Mouse (Mus musculus) CH12F3 (cell line): ENCODE measurements at regions not wholly inside any gene's neighbourhood (a gene's known extent, or its start where the extent isn't known, plus 50 kb on each side); places are given as distances from the start of the nearest gene placed in this dataset.

ENCODE experiments used
- in situ Hi-C: fragments of 300-500 bp; cut with MboI; formaldehyde crosslinking; loops from 2 replicates; pipeline ENCODE4 v1.14.3; 2020; ENCODE audit warnings: low sequenced_read_pairs

GRCm38 (mm10) chr13:47397726-47398350, 275.4 kb downstream of the Rnf144b start:
- in situ Hi-C loops = no loop called here

- in situ Hi-C loops = no loop called here
These were observed 276.5 kb downstream of the Rnf144b start for GRCm38 (mm10) chr13:47398976-47399375.

GRCm38 (mm10) chr13:47413261-47413660, 290.8 kb downstream of the Rnf144b start:
- in situ Hi-C loops = no loop called here

- in situ Hi-C loops = no loop called here
These were observed 291.5 kb downstream of the Rnf144b start for GRCm38 (mm10) chr13:47413940-47414339.

- in situ Hi-C loops = no loop called here
These were observed 307.5 kb downstream of the Rnf144b start for GRCm38 (mm10) chr13:47429856-47430365.

GRCm38 (mm10) chr13:47430409-47430808, 308.0 kb downstream of the Rnf144b start:
- in situ Hi-C loops = no loop called here

- in situ Hi-C loops = no loop called here
These were observed 313.2 kb downstream of the Rnf144b start for GRCm38 (mm10) chr13:47435631-47436030.

GRCm38 (mm10) chr13:47444876-47445275, 322.4 kb downstream of the Rnf144b start:
- in situ Hi-C loops = no loop called here

- in situ Hi-C loops = no loop called here
These were observed 329.8 kb downstream of the Rnf144b start for GRCm38 (mm10) chr13:47452186-47452760.

- in situ Hi-C loops = no loop called here
These were observed 339.7 kb downstream of the Rnf144b start for GRCm38 (mm10) chr13:47462148-47462547.

GRCm38 (mm10) chr13:47471543-47472213, 349.2 kb downstream of the Rnf144b start:
- in situ Hi-C loops = no loop called here

- in situ Hi-C loops = no loop called here
These were observed 357.7 kb downstream of the Rnf144b start for GRCm38 (mm10) chr13:47480159-47480558.

GRCm38 (mm10) chr13:47484819-47485218, 362.4 kb downstream of the Rnf144b start:
- in situ Hi-C loops = no loop called here

GRCm38 (mm10) chr13:47486111-47486510, 363.7 kb downstream of the Rnf144b start:
- in situ Hi-C loops = no loop called here

GRCm38 (mm10) chr13:47486658-47487057, 364.2 kb downstream of the Rnf144b start:
- in situ Hi-C loops = no loop called here

- in situ Hi-C loops = no loop called here
These were observed 383.0 kb downstream of the Rnf144b start for GRCm38 (mm10) chr13:47505380-47505955.

GRCm38 (mm10) chr13:47532935-47533334, 410.5 kb downstream of the Rnf144b start:
- in situ Hi-C loops = no loop called here

- in situ Hi-C loops = no loop called here
These were observed 414.7 kb downstream of the Rnf144b start for GRCm38 (mm10) chr13:47537156-47537555.

- in situ Hi-C loops = no loop called here
These were observed 427.2 kb downstream of the Rnf144b start for GRCm38 (mm10) chr13:47549626-47550025.

GRCm38 (mm10) chr13:47552251-47552650, 429.8 kb downstream of the Rnf144b start:
- in situ Hi-C loops = no loop called here

- in situ Hi-C loops = no loop called here
These were observed 431.7 kb downstream of the Rnf144b start for GRCm38 (mm10) chr13:47554198-47554597.
